Mouse (Mus musculus) lung, postnatal 0 days (tissue): Measurements from ENCODE around the gene Pknox2.

Source experiments
- CTCF ChIP-seq: IDR thresholded peaks from 2 replicates; pipeline ENCODE4 v1.5.1; 2016; ENCODE audit warnings: antibody characterized with exemption, mild to moderate bottlenecking
- EP300 ChIP-seq: IDR thresholded peaks from 2 replicates; pipeline ENCODE4 v1.6.1; 2016; ENCODE audit warnings: antibody characterized with exemption, mild to moderate bottlenecking, control low read depth

- TF ChIP-seq EP300, result no peak
- no peak for TF ChIP-seq CTCF
These were observed 300.9 kb downstream of the Pknox2 start for GRCm38 (mm10) chr9:36846346-36846745.
